Mouse (Mus musculus): Measurements from ENCODE around the gene Fas.

The Fas gene

GRCm38 (mm10) chr19:34370397-34370796, 79.9 kb downstream of the Fas start:
- DNase-seq, result no peak
